Mouse (Mus musculus) ZHBTc4 (cell line): Measurements from ENCODE around the gene Lrp4.
A peak's percentile ranks its signal among the peaks of the same experiment; 100 is the strongest.
"Not testable (repeated sequence)": the region's sequence is repeated elsewhere in the genome, so short reads cannot be mapped to it uniquely, and the experiment has no call there.

Experiments used
- DNase-seq: peaks from one replicate; pipeline ENCODE4 v3.0.0-alpha.2; 2011; ENCODE audit warnings: low read depth, low spot score

The Lrp4 gene

GRCm38 (mm10) chr2:91484698-91485097 lies 27.4 kb downstream of the Lrp4 start:
- DNase-seq: no peak

GRCm38 (mm10) chr2:91485256-91485655 lies 27.9 kb downstream of the Lrp4 start:
- no peak for DNase-seq

GRCm38 (mm10) chr2:91487295-91487694 lies 30.0 kb downstream of the Lrp4 start:
- DNase-seq: not testable (repeated sequence)

- DNase-seq: no peak
Observed at GRCm38 (mm10) chr2:91492071-91492635, 34.8 kb downstream of the Lrp4 start.

- DNase-seq: no peak
Observed at GRCm38 (mm10) chr2:91493981-91494380, 36.7 kb downstream of the Lrp4 start.

- no peak for DNase-seq
Observed at GRCm38 (mm10) chr2:91498093-91498719, 40.9 kb downstream of the Lrp4 start.

GRCm38 (mm10) chr2:91508076-91508475 lies 50.8 kb downstream of the Lrp4 start:
- DNase-seq: no peak

- peak; percentile 53 for DNase-seq
Observed at GRCm38 (mm10) chr2:91517186-91517585, 59.9 kb downstream of the Lrp4 start.

- DNase-seq: peak; percentile 97
Observed at GRCm38 (mm10) chr2:91526294-91527146, 69.2 kb downstream of the Lrp4 start, which contains the start of gene Ckap5. Gene Ckap5 (plus strand): TSS chr2:91526762.

GRCm38 (mm10) chr2:91527147-91527486 lies 69.8 kb downstream of the Lrp4 start:
- peak; percentile 79 for DNase-seq

GRCm38 (mm10) chr2:91537588-91538205 lies 80.4 kb downstream of the Lrp4 start:
- peak; percentile 93 for DNase-seq
